Mouse (Mus musculus) limb, embryonic 12.5 days (tissue): ENCODE measurements around the gene Tbata. TPM values are rescaled to one million over a fixed set of nuclear protein-coding genes. Genes with fewer than 3 reads are reported as not detected.

ENCODE experiments used
- ATAC-seq: fragments of 200-750 bp; cut with Nextera tagmentation; 2 replicates; pipeline ENCODE4 v1.8.0; 2017; ENCODE audit warnings: low read depth, moderate TSS enrichment; ENCODE audit not compliant: insufficient number of reproducible peaks, insufficient read depth, low FRiP score, low TSS enrichment
- H3K27ac ChIP-seq: fragments of 300-500 bp; sonication (generic); 2 replicates; pipeline ENCODE4 v1.5.1; 2016; ENCODE audit warnings: mild to moderate bottlenecking, moderate library complexity
- H3K27me3 ChIP-seq: fragments of 300-500 bp; sonication (generic); 2 replicates; pipeline ENCODE4 v1.6.1; 2016; ENCODE audit warnings: mild to moderate bottlenecking, moderate library complexity
- H3K36me3 ChIP-seq: fragments of 300-500 bp; sonication (generic); 2 replicates; pipeline ENCODE4 v1.6.1; 2016; ENCODE audit warnings: mild to moderate bottlenecking, moderate library complexity
- H3K4me1 ChIP-seq: fragments of 300-500 bp; sonication (generic); replicated peaks from 2 replicates; pipeline ENCODE4 v1.6.1; 2016
- H3K4me2 ChIP-seq: fragments of 300-500 bp; sonication (generic); 2 replicates; pipeline ENCODE4 v1.6.1; 2016; ENCODE audit warnings: mild to moderate bottlenecking, moderate library complexity
- H3K4me3 ChIP-seq: fragments of 300-500 bp; sonication (generic); replicated peaks from 2 replicates; pipeline ENCODE4 v1.5.1; 2016; ENCODE audit warnings: mild to moderate bottlenecking
- H3K9ac ChIP-seq: fragments of 300-500 bp; sonication (generic); replicated peaks from 2 replicates; pipeline ENCODE4 v1.6.1; 2016; ENCODE audit warnings: mild to moderate bottlenecking, moderate library complexity
- H3K9me3 ChIP-seq: fragments of 300-500 bp; sonication (generic); 2 replicates; pipeline ENCODE4 v1.6.1; 2016; ENCODE audit warnings: mild to moderate bottlenecking, moderate library complexity
- WGBS: fragments of 180-500 bp; shearing (Covaris S2); methylation state at CpG from one replicate; pipeline ENCODE4 v1.1.7; 2016; 5-methylcytosine and 5-hydroxymethylcytosine counted together
- microRNA-seq: library from miRNA; unstranded; fragments of <30 nt; microRNA quantifications from one replicate; pipeline ENCODE4, GENCODE M21; 2017
- polyA plus RNA-seq: library from polyadenylated mRNA; unstranded; fragments of >200 nt; fragmentation: Nextera tagmentation; extraction: Ambion mirVana; gene quantifications from 2 replicates; pipeline ENCODE4 v1.2.1, GENCODE M21; 2016

Tbata gene
- polyA plus RNA-seq, 1 experiment from 2014 or later, result not detected

GRCm38 (mm10) chr10:61236683-61237390, 65.1 kb downstream of the Tbata start:
- H3K36me3 ChIP-seq, result no peaks in the 10 kb centered on the region
- no peaks in the 10 kb centered on the region for H3K27me3 ChIP-seq
- no peak overlapping the region for H3K4me3 ChIP-seq
- H3K9me3 ChIP-seq, result peaks cover 10% of the 10 kb centered on the region; the same call in 1 of the 2 replicates
- WGBS, result 45% methylated on average over 4 of the region's 4 CpGs
- no peak for ATAC-seq
- H3K4me2 ChIP-seq, result no peak overlapping the region
- H3K4me1 ChIP-seq, result peaks cover 21% of the 10 kb centered on the region
- H3K27ac ChIP-seq, result no peak overlapping the region
- H3K9ac ChIP-seq, result no peak overlapping the region

GRCm38 (mm10) chr10:61237391-61237785, 65.6 kb downstream of the Tbata start:
- Histone ChIP-seq H3K4me1 (peaks cover 26% of the 10 kb centered on the region), H3K9me3 (peaks cover 10% of the 10 kb centered on the region; the same call in 1 of the 2 replicates), H3K4me3 (no peak overlapping the region), H3K27me3 (no peaks in the 10 kb centered on the region), H3K9ac (no peak overlapping the region), H3K36me3 (no peaks in the 10 kb centered on the region), H3K27ac (no peak overlapping the region), H3K4me2 (no peak overlapping the region)
- WGBS, result 79% methylated on average over 6 of the region's 6 CpGs
- no peak for ATAC-seq

Small RNA genes within 50 kb of the gene (microRNA-seq; reads per million reads assigned to microRNA genes)
- gene Gm44308, result not detected

Other genes starting within 250 kb of the Tbata start
- gene Pcbd1, start 82.6 kb upstream of the Tbata start, polyA plus RNA-seq, result 17.1 and 17.5 TPM in 2 replicates
- 92.3 and 101 TPM in 2 replicates for gene Sgpl1, start 24.3 kb upstream of the Tbata start, polyA plus RNA-seq
- 0.85 and 1.2 TPM in 2 replicates for gene Adamts14, start 101.5 kb downstream of the Tbata start, polyA plus RNA-seq
- not detected in 2 replicates for gene Prf1, start 125.9 kb downstream of the Tbata start, polyA plus RNA-seq
- 25.3 and 25.8 TPM in 2 replicates for gene Pald1, start 211.6 kb downstream of the Tbata start, polyA plus RNA-seq
- gene Nodal, start 246.0 kb downstream of the Tbata start, polyA plus RNA-seq, result 0.26 TPM in 1 of 2 replicates, not detected in the other